Mouse (Mus musculus) neutrophil, adult 65 days (primary cell): ENCODE measurements around the gene Sfxn2. TPM values are rescaled to one million over a fixed set of nuclear protein-coding genes. Genes with fewer than 3 reads are reported as not detected.

Experiments used
- total RNA-seq: library from RNA; stranded (reverse); gene quantifications from 2 replicates; pipeline ENCODE4 v1.2.4, GENCODE M21; 2023

Gene Sfxn2
- total RNA-seq, result 8.5 and 8.7 TPM in 2 replicates

GRCm38 (mm10) chr19:46572951-46573937 is at the start of gene Sfxn2, which contains the start of gene Arl3:
Sfxn2 (plus strand) TSS chr19:46573365.
Arl3 (minus strand) TSS chr19:46573198.

GRCm38 (mm10) chr19:46598720-46599252 is 25.6 kb downstream of the Sfxn2 start, which contains the start of gene Wbp1l:
Wbp1l (plus strand) TSS chr19:46599084.

Other genes with a start within 250 kb of the Sfxn2 start
- 0.20 and 0.79 TPM in 2 replicates for gene Psd, start 246.2 kb upstream of the Sfxn2 start, total RNA-seq
- gene Fbxl15, start 245.2 kb upstream of the Sfxn2 start, total RNA-seq, result 2.2 and 5.7 TPM in 2 replicates
- 79.8 and 90.0 TPM in 2 replicates for gene Cuedc2, start 234.7 kb upstream of the Sfxn2 start, total RNA-seq
- 26.0 and 33.2 TPM in 2 replicates for gene Mfsd13a, start 232.2 kb upstream of the Sfxn2 start, total RNA-seq
- gene 2310034G01Rik, start 223.1 kb upstream of the Sfxn2 start, total RNA-seq, result 0.39 TPM in 1 of 2 replicates, not detected in the other
- 93.9 and 109 TPM in 2 replicates for gene Actr1a, start 177.6 kb upstream of the Sfxn2 start, total RNA-seq
- 7.1 and 9.5 TPM in 2 replicates for gene Sufu, start 176.5 kb upstream of the Sfxn2 start, total RNA-seq
- 50.4 and 55.7 TPM in 2 replicates for gene Trim8, start 71.7 kb upstream of the Sfxn2 start, total RNA-seq
- 10.4 and 12.2 TPM in 2 replicates for gene Arl3, start 167 bp upstream of the Sfxn2 start, total RNA-seq
- 69.1 and 102 TPM in 2 replicates for gene Wbp1l, start 25.7 kb downstream of the Sfxn2 start, total RNA-seq
- gene Cyp17a1, start 99.8 kb downstream of the Sfxn2 start, total RNA-seq, result not detected in 2 replicates
- gene Borcs7, start 116.5 kb downstream of the Sfxn2 start, total RNA-seq, result 2.7 and 3.2 TPM in 2 replicates
- 16.8 TPM in 2 replicates for gene As3mt, start 134.1 kb downstream of the Sfxn2 start, total RNA-seq
- 4.0 and 7.9 TPM in 2 replicates for gene Cnnm2, start 188.2 kb downstream of the Sfxn2 start, total RNA-seq